ENCODE assay signal across 13 mouse cellular contexts in genomic region chr1:194223610-194224009, GRCm38 (mm10).
DNase-seq lines count a peak whose midpoint lies in the region; ATAC-seq and TF ChIP-seq lines count a peak whose summit lies in the region.
"Had no signal": no experiment of that assay in that cellular context is flagged by ENCODE, and none has a peak within 500 bp of the region (broad histone marks: within the 10 kb centered on the region; RNA-seq: fewer than 3 reads in every experiment).

No protein-coding gene starts in this region.

- intact Hi-C loops in left cerebral cortex, postnatal 4 days (cut with DNase I): loop anchor here (10.0 kb wide), 2 partner anchors 391 to 529 kb away; partner anchors contain the start of gene Plxna2

- 0 out of 2 replicates have a peak overlapping the region, but pooled peaks have one; percentile 34 for H3K27ac ChIP-seq in intestine, embryonic 14.5 days (ENCODE audit: low read depth)
- no peak overlapping the region for H3K27ac ChIP-seq in intestine, postnatal 0 days (ENCODE audit: low read depth, low read length)
- H3K27ac ChIP-seq in forebrain, embryonic 12.5 days: peak overlapping the region; percentile 61
- H3K27ac ChIP-seq in hindbrain, embryonic 11.5 days (ENCODE audit: low read depth, low read length): peak overlapping the region; percentile 48
- H3K27ac ChIP-seq in midbrain, embryonic 12.5 days (replicated peaks): peak overlapping the region; percentile 68
- H3K27ac ChIP-seq: embryonic facial prominence, embryonic 12.5 days; limb, embryonic 15.5 days had no signal

- H3K9me3 ChIP-seq in intestine, embryonic 14.5 days (ENCODE audit: control insufficient read depth, low read length): no peaks in the 10 kb centered on the region
- no peaks in the 10 kb centered on the region for H3K9me3 ChIP-seq in intestine, postnatal 0 days (ENCODE audit: control insufficient read depth)
- no peaks in the 10 kb centered on the region for H3K9me3 ChIP-seq in forebrain, embryonic 12.5 days
- no peaks in the 10 kb centered on the region for H3K9me3 ChIP-seq in hindbrain, embryonic 11.5 days (ENCODE audit: control insufficient read depth, low read length)
- no peaks in the 10 kb centered on the region for H3K9me3 ChIP-seq in midbrain, embryonic 12.5 days
- H3K9me3 ChIP-seq: embryonic facial prominence, embryonic 12.5 days; limb, embryonic 15.5 days; megakaryocyte, embryonic 14.5 days had no signal

- no peaks in the 10 kb centered on the region for H3K36me3 ChIP-seq in intestine, embryonic 14.5 days (ENCODE audit: control insufficient read depth, insufficient read depth, low read length)
- H3K36me3 ChIP-seq in intestine, postnatal 0 days (ENCODE audit: control insufficient read depth, insufficient read depth): no peaks in the 10 kb centered on the region
- no peaks in the 10 kb centered on the region for H3K36me3 ChIP-seq in forebrain, embryonic 12.5 days (replicated peaks)
- no peaks in the 10 kb centered on the region for H3K36me3 ChIP-seq in hindbrain, embryonic 11.5 days (ENCODE audit: control insufficient read depth, insufficient read depth, low read length)
- no peaks in the 10 kb centered on the region for H3K36me3 ChIP-seq in midbrain, embryonic 12.5 days
- H3K36me3 ChIP-seq: embryonic facial prominence, embryonic 12.5 days; limb, embryonic 15.5 days had no signal

- no peak overlapping the region for H3K4me2 ChIP-seq in intestine, embryonic 14.5 days (ENCODE audit: low read length)
- H3K4me2 ChIP-seq in intestine, postnatal 0 days (replicated peaks; ENCODE audit: low read depth): no peak overlapping the region
- no peak overlapping the region for H3K4me2 ChIP-seq in forebrain, embryonic 12.5 days
- no peak overlapping the region for H3K4me2 ChIP-seq in hindbrain, embryonic 11.5 days (replicated peaks; ENCODE audit: low read depth, low read length)
- H3K4me2 ChIP-seq in midbrain, embryonic 12.5 days (replicated peaks): no peak overlapping the region
- H3K4me2 ChIP-seq: embryonic facial prominence, embryonic 12.5 days; limb, embryonic 15.5 days; lung, embryonic 14.5 days had no signal

- H3K27me3 ChIP-seq in intestine, embryonic 14.5 days (replicated peaks; ENCODE audit: control insufficient read depth, insufficient read depth, low read length): no peaks in the 10 kb centered on the region
- no peaks in the 10 kb centered on the region for H3K27me3 ChIP-seq in intestine, postnatal 0 days (replicated peaks; ENCODE audit: control insufficient read depth, insufficient read depth, low read length)
- no peaks in the 10 kb centered on the region for H3K27me3 ChIP-seq in forebrain, embryonic 12.5 days
- H3K27me3 ChIP-seq in hindbrain, embryonic 11.5 days (ENCODE audit: control insufficient read depth, insufficient read depth, low read length): no peaks in the 10 kb centered on the region
- no peaks in the 10 kb centered on the region for H3K27me3 ChIP-seq in midbrain, embryonic 12.5 days
- H3K27me3 ChIP-seq: limb, embryonic 15.5 days; megakaryocyte, embryonic 14.5 days had no signal

- H3K9ac ChIP-seq in intestine, embryonic 14.5 days (ENCODE audit: low read length): no peak overlapping the region
- no peak overlapping the region for H3K9ac ChIP-seq in intestine, postnatal 0 days (ENCODE audit: low read depth, low read length)
- H3K9ac ChIP-seq in forebrain, embryonic 12.5 days: no peak overlapping the region
- H3K9ac ChIP-seq in hindbrain, embryonic 11.5 days (ENCODE audit: low read depth, low read length): no peak overlapping the region
- no peak overlapping the region for H3K9ac ChIP-seq in midbrain, embryonic 12.5 days (replicated peaks)
- H3K9ac ChIP-seq: embryonic facial prominence, embryonic 12.5 days; limb, embryonic 15.5 days; lung, embryonic 14.5 days had no signal

- WGBS in intestine, embryonic 14.5 days: 30% methylated on average over 2 of the region's 2 CpGs
- 42% methylated on average over 2 of the region's 2 CpGs for WGBS in intestine, postnatal 0 days
- WGBS in forebrain, embryonic 12.5 days: 48% methylated on average over 2 of the region's 2 CpGs
- WGBS in hindbrain, embryonic 11.5 days: 43% methylated on average over 2 of the region's 2 CpGs
- 40% methylated on average over 2 of the region's 2 CpGs for WGBS in midbrain, embryonic 12.5 days

- DNase-seq in intestine, embryonic 14.5 days (ENCODE audit: low spot score): no peak
- peak; percentile 18 for DNase-seq in hindbrain, embryonic 11.5 days (ENCODE audit: low spot score)
- no peak for DNase-seq in cerebellum, postnatal 25 days
- no peak for DNase-seq in urinary bladder, postnatal 4 days (ENCODE audit: low spot score in 2 of 2)
- DNase-seq in left cerebral cortex, postnatal 4 days: no peak

- ATAC-seq in intestine, embryonic 14.5 days (replicated peaks; ENCODE audit: low FRiP score, low TSS enrichment, low read depth): no peak
- no peak for ATAC-seq in intestine, postnatal 0 days
- no peak for ATAC-seq in forebrain, embryonic 12.5 days (ENCODE audit: low FRiP score)
- 0 out of 2 replicates have a peak, but pooled peaks have one; percentile 23 for ATAC-seq in hindbrain, embryonic 11.5 days (ENCODE audit: low FRiP score)
- ATAC-seq in midbrain, embryonic 12.5 days (ENCODE audit: low FRiP score, low read depth): peak; percentile 14; the same call in 1 of the 2 replicates
- ATAC-seq: inflammation-experienced regulatory T-cells, adult 6 months had no signal

- peaks cover 21% of the 10 kb centered on the region for H3K4me1 ChIP-seq in intestine, embryonic 14.5 days (replicated peaks; ENCODE audit: control insufficient read depth, insufficient read depth, low read length)
- no peaks in the 10 kb centered on the region for H3K4me1 ChIP-seq in intestine, postnatal 0 days (replicated peaks; ENCODE audit: control insufficient read depth, insufficient read depth, low read length)
- peaks cover 51% of the 10 kb centered on the region for H3K4me1 ChIP-seq in forebrain, embryonic 12.5 days
- peaks cover 6% of the 10 kb centered on the region; the same call in 1 of the 2 replicates for H3K4me1 ChIP-seq in hindbrain, embryonic 11.5 days (replicated peaks; ENCODE audit: control insufficient read depth, insufficient read depth, low read length)
- H3K4me1 ChIP-seq in midbrain, embryonic 12.5 days: peaks cover 48% of the 10 kb centered on the region
- H3K4me1 ChIP-seq: megakaryocyte, embryonic 14.5 days had no signal

- no peak for TF ChIP-seq CTCF in intestine, postnatal 0 days (IDR thresholded peaks at IDR 0.05; ENCODE audit: low read depth)

- H3K4me3 ChIP-seq in intestine, embryonic 14.5 days (ENCODE audit: low read depth, low read length): no peak overlapping the region
- H3K4me3 ChIP-seq in intestine, postnatal 0 days (ENCODE audit: low read depth, low read length): no peak overlapping the region
- H3K4me3 ChIP-seq in forebrain, embryonic 12.5 days (replicated peaks): no peak overlapping the region
- H3K4me3 ChIP-seq in hindbrain, embryonic 11.5 days (ENCODE audit: low read depth, low read length): no peak overlapping the region
- H3K4me3 ChIP-seq in midbrain, embryonic 12.5 days: no peak overlapping the region
- H3K4me3 ChIP-seq: embryonic facial prominence, embryonic 12.5 days; limb, embryonic 15.5 days; megakaryocyte, embryonic 14.5 days had no signal

Comparison
In these comparisons a context has a peak if more than half of its experiments do, and no peak if none do; other contexts are left out.
1. ATAC-seq: peak in hindbrain, embryonic 11.5 days (single experiment) and midbrain, embryonic 12.5 days (single experiment); none in intestine, embryonic 14.5 days (single experiment), intestine, postnatal 0 days (single experiment) and forebrain, embryonic 12.5 days (single experiment).